Mouse (Mus musculus): Measurements from ENCODE around the gene Slc16a13. TPM values are rescaled to one million over a fixed set of nuclear protein-coding genes. Genes with fewer than 3 reads are reported as not detected.

The Slc16a13 gene
- 3.1 and 4.4 TPM in 2 replicates for polyA plus RNA-seq (2015; fragmentation: Nextera tagmentation; extraction: Ambion mirVana)

DNA sequence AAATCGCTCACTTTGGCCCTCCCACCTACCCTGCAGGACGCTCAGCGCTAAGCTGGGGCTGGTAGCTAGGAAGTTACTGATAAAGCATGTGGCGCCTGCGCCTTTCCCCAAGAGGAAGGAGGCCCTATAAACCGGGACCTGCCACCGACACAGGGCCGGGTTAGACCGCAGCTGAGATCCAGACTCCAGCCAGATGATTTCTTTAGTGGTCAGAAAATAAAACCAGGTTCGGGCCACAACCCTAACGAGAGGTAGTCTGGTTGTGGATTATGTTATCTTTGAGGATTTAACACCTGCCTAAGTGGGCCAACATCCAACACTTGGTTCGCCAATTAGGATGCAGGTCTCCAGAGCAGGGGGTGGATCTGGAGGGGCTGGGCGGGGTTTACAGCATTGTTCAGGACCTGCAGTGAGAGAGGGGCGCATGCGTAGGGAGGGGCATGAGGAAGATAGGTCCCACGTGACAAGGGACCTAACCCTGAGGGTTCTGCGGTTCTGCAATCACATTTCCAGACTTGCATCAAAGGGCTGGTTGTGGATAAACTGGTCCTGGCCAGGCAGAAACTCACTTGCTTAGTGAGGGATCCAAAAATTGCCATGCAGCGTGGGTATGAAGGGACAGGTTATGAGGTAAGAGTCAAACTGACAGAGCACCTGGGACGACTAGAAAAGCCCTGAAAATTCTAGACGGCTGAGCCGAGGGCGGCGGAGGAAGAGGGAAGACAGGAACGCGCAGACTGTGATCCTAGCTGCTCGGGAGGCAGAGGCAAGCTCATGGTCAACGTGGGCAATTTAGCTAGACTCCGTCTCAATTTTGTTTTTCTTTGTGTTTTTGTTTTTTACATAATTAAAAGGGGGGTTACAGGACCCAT is at the start of gene Slc16a13:
TSS of gene Slc16a13 (minus strand) at position 334 of the 872 bp plus-strand sequence.

DNA sequence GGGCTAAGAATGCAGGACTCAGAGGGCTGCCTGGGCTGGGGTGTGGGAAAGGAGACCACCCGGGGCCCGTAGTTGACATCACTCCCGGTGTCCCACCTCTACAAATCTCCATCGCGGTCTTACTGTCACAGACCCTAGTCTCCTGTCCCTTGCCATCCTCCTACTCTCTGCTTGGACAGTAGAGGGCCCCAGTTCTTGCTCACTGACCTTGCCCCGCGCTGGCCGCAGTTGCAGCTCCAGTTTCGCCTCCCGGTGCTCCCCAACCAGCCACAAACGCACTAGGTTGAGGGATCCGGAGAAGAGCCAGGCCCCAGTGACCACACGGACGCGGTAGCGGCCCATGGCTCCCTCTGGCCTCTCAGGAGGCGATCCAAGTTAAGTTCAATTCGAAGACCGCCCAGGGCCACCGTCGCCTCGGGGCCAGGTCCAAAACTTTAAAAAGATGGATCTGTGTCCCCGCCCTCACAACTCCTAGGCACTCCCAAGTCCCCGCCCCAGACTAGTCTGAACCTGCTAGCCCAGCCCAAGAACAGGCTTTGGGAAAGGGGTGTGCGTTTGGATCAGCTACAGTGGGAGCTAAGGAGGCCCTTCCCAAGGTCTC is 34.2 kb upstream of the Slc16a13 start, which contains the start of gene Alox12:
TSS of gene Alox12 (minus strand) at position 423 of the 601 bp plus-strand sequence.

DNA sequence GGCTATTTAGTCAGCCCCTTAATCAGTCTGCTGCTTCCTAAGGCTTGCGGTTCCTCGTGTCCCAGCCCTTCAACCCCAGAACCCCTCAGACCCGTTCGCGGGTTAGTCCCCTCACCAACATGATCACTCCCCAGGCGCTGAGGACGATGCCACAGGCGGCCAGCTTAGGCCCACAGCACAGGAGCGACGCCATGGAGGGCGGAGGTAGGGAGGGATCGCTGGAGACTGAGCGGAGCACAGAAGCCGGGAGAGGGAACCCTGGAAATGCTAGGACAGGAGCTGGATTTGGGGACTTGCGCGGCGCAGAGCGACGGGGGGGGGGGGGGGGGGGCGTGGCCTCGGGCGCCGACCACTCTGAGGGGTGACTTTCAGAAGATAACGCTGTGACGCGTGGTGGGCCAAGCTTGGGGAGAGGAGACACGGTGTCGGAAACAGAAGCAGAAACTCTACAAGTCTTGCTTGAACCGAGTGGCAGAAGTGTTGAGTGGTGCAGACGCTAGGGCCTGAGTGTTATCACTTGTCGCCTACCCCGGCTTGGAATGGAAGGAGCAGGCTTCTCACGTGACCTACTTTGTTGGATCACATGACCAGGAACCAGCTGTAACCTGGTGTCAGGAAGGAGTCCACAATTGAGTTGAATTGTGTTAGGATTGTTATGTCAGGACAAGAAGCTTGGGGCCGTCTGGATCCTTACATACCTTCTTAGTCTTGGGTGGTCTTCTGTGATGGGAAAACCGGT is 18.8 kb upstream of the Slc16a13 start, which contains the start of the genes Gm21988 and Rnasek:
TSS of gene Gm21988 (minus strand) at position 290 of the 739 bp plus-strand sequence.
TSS of gene Rnasek (minus strand) at position 302 of the 739 bp plus-strand sequence.

DNA sequence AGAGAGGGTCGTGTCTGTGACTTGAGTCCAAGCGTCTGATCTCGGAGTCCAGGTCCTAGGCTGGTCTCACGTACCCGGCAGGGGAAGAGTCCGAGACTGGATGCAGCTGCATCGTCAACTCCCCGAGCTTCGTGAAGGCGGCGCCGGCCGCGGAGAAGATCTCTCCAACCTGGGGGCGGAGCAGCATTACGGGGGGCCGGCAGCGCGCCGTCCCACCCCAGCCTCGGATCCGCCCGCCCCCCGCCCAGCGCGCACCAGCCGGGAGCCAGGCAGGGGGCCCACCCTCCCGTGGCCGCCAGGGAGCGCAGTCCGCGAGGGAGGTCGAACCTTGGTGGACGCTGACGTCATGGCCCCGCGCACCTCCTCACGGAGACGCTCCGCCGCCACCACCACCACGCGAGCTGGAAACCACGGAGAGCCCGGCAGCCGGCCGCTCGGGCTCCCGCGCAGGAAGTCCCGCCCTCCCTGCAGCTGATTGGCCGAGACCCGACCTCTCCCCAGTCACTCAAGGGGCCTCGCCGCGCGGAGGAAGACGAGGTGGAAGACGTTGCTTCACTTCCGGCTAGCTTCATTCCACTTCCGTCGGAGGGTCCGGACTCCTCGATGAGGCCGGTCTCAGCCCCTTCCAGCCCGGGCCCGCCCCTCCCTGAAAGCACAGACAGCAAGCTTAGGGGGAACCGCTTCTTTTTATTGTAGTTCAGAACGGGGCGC is 16.7 kb upstream of the Slc16a13 start, which contains the start of gene 0610010K14Rik:
TSS of gene 0610010K14Rik (minus strand) at position 458 of the 711 bp plus-strand sequence.

DNA sequence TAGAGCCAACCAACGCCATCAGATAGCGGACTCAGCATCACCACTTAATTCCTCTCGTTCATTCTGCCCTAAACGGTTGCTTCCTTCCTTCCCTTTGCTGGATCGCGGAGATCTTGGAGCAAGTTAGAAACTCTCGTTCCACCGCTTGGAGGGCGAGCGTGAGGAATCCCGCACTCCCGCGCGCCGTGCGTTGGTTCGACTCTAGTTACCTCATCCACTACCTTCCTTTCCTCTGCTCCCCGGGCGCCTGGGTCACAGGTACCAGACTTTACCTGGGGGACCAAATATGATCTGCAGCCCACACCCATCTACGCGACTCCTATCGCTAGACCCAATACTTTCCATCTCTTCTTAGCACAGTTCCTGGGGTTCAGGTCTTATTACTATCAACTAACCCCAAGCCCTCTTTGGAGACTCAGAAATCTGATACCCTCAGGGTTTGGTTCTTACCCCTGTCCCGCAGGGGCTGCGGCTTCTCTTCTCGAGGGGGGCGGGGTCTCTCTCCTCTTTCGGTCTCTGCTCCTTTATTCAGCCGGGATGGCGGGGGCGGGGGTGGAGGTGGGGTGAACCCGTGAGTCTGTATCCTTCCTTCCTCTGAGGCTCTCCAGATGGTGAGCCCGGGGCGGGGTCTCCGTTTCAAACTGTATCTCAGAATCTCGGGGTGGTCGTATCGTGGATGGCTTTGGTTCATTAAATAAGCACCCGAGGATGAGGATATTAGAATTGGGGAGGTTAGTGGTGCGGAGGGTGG is 8.6 kb upstream of the Slc16a13 start, which contains the start of gene Bcl6b:
TSS of gene Bcl6b (minus strand) at position 539 of the 751 bp plus-strand sequence.

DNA sequence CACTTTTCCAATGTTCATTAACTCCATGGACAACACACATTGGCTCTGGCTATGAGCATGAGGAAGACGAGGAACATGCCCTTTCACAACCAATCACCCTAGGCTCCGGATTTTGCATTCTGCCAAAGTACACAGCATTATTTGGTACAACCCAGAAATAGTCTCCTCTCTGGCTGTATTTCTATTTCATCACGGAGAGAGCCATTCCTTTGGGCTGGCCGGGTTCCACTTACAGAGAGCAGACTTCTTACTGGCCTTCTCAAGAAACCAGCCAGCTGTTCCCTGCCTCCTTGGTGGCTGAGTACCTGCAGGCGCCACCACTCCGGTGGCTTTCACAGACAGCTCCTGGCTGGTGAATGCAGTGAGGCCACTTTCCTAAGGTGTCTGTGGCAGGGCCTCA is 8.4 kb downstream of the Slc16a13 start, which contains the start of gene Slc16a11:
TSS of gene Slc16a11 (plus strand) at position 330 of the 400 bp plus-strand sequence.

MicroRNAs encoded within 50 kb of the gene (microRNA counts, 519-probe panel; counts per million panel counts)
- microRNA mmu-miR-195 (2,976 counts per million, percentile 46 among the panel's probes with 10 or more counts), microRNA mmu-miR-497 (2,929 counts per million, percentile 44 among the panel's probes with 10 or more counts)

Small RNA genes lying within 50 kb of the gene (microRNA-seq; reads per million reads assigned to microRNA genes)
- gene Mir195a (4,110 reads per million, percentile 87 among the genes with 10 or more reads in this experiment), gene Mir497 (not detected), gene Mir497b (not detected)

Other genes starting within 250 kb of the Slc16a13 start
- gene Ctdnep1, start 239.9 kb downstream of the Slc16a13 start, polyA plus RNA-seq (2015; fragmentation: Nextera tagmentation; extraction: Ambion mirVana): 17.5 and 18.5 TPM in 2 replicates
- 83.8 and 90.4 TPM in 2 replicates for gene Elp5, start 238.5 kb downstream of the Slc16a13 start, polyA plus RNA-seq (2015; fragmentation: Nextera tagmentation; extraction: Ambion mirVana)
- gene Gabarap, start 229.9 kb downstream of the Slc16a13 start, polyA plus RNA-seq (2015; fragmentation: Nextera tagmentation; extraction: Ambion mirVana): 483 and 506 TPM in 2 replicates
- gene Phf23, start 225.3 kb downstream of the Slc16a13 start, polyA plus RNA-seq (2015; fragmentation: Nextera tagmentation; extraction: Ambion mirVana): 46.2 and 46.3 TPM in 2 replicates
- 13.4 and 13.8 TPM in 2 replicates for gene Dvl2, start 220.5 kb downstream of the Slc16a13 start, polyA plus RNA-seq (2015; fragmentation: Nextera tagmentation; extraction: Ambion mirVana)
- 89.2 and 94.2 TPM in 2 replicates for gene Acadvl, start 205.7 kb downstream of the Slc16a13 start, polyA plus RNA-seq (2015; fragmentation: Nextera tagmentation; extraction: Ambion mirVana)
- 4.8 and 5.2 TPM in 2 replicates for gene Dlg4, start 204.1 kb downstream of the Slc16a13 start, polyA plus RNA-seq (2015; fragmentation: Nextera tagmentation; extraction: Ambion mirVana)
- 0.23 and 0.55 TPM in 2 replicates for gene Asgr1, start 167.0 kb downstream of the Slc16a13 start, polyA plus RNA-seq (2015; fragmentation: Nextera tagmentation; extraction: Ambion mirVana)
- gene Asgr2, start 128.4 kb downstream of the Slc16a13 start, polyA plus RNA-seq (2015; fragmentation: Nextera tagmentation; extraction: Ambion mirVana): not detected in 2 replicates
- 0.58 and 0.90 TPM in 2 replicates for gene Mgl2, start 90.7 kb downstream of the Slc16a13 start, polyA plus RNA-seq (2015; fragmentation: Nextera tagmentation; extraction: Ambion mirVana)
- 1.6 and 2.0 TPM in 2 replicates for gene Clec10a, start 64.9 kb downstream of the Slc16a13 start, polyA plus RNA-seq (2015; fragmentation: Nextera tagmentation; extraction: Ambion mirVana)
- 0.87 and 1.5 TPM in 2 replicates for gene Slc16a11, start 8.3 kb downstream of the Slc16a13 start, polyA plus RNA-seq (2015; fragmentation: Nextera tagmentation; extraction: Ambion mirVana)
- gene Bcl6b, start 8.7 kb upstream of the Slc16a13 start, polyA plus RNA-seq (2015; fragmentation: Nextera tagmentation; extraction: Ambion mirVana): 3.7 and 4.7 TPM in 2 replicates
- gene 0610010K14Rik, start 16.9 kb upstream of the Slc16a13 start, polyA plus RNA-seq (2015; fragmentation: Nextera tagmentation; extraction: Ambion mirVana): 95.7 and 103 TPM in 2 replicates
- gene Gm21988, start 18.8 kb upstream of the Slc16a13 start, polyA plus RNA-seq (2015; fragmentation: Nextera tagmentation; extraction: Ambion mirVana): 6.7 and 7.6 TPM in 2 replicates
- gene Rnasek, start 18.8 kb upstream of the Slc16a13 start, polyA plus RNA-seq (2015; fragmentation: Nextera tagmentation; extraction: Ambion mirVana): 285 and 308 TPM in 2 replicates
- gene Alox12, start 34.3 kb upstream of the Slc16a13 start, polyA plus RNA-seq (2015; fragmentation: Nextera tagmentation; extraction: Ambion mirVana): 2.3 and 3.6 TPM in 2 replicates
- 0.16 and 0.17 TPM in 2 replicates for gene Alox12e, start 101.6 kb upstream of the Slc16a13 start, polyA plus RNA-seq (2015; fragmentation: Nextera tagmentation; extraction: Ambion mirVana)
- 0.71 and 1.2 TPM in 2 replicates for gene Alox15, start 131.0 kb upstream of the Slc16a13 start, polyA plus RNA-seq (2015; fragmentation: Nextera tagmentation; extraction: Ambion mirVana)
- 13.3 and 16.2 TPM in 2 replicates for gene Pelp1, start 189.0 kb upstream of the Slc16a13 start, polyA plus RNA-seq (2015; fragmentation: Nextera tagmentation; extraction: Ambion mirVana)
- 8.3 and 12.3 TPM in 2 replicates for gene Arrb2, start 211.6 kb upstream of the Slc16a13 start, polyA plus RNA-seq (2015; fragmentation: Nextera tagmentation; extraction: Ambion mirVana)
- gene Med11, start 230.9 kb upstream of the Slc16a13 start, polyA plus RNA-seq (2015; fragmentation: Nextera tagmentation; extraction: Ambion mirVana): 25.1 and 27.3 TPM in 2 replicates
- 0.55 and 0.74 TPM in 2 replicates for gene Zmynd15, start 238.4 kb upstream of the Slc16a13 start, polyA plus RNA-seq (2015; fragmentation: Nextera tagmentation; extraction: Ambion mirVana)
- gene Cxcl16, start 238.9 kb upstream of the Slc16a13 start, polyA plus RNA-seq (2015; fragmentation: Nextera tagmentation; extraction: Ambion mirVana): 11.8 and 17.9 TPM in 2 replicates

Measured in urinary bladder, postnatal 0 days (tissue).